10 mouse cellular contexts compared by ENCODE assay signal in genomic region chr13:37353868-37354267, GRCm38 (mm10). TPM values are rescaled to one million over a fixed set of nuclear protein-coding genes. Genes with fewer than 3 reads are reported as not detected.
DNase-seq lines count a peak whose midpoint lies in the region.
"Had no signal": no experiment of that assay in that cellular context is flagged by ENCODE, and none has a peak within 500 bp of the region (broad histone marks: within the 10 kb centered on the region; RNA-seq: fewer than 3 reads in every experiment).

No protein-coding gene starts in this region.

- DNase-seq in heart, postnatal 4 days = peak; percentile 24
- DNase-seq in heart, adult 9 months (ENCODE audit: low spot score in 2 of 2) = no peak
- DNase-seq in spleen, adult 18-20 months = peak; percentile 28 to 41
- no peak for DNase-seq in spleen, adult 12 weeks (ENCODE audit: low spot score)
- peak; percentile 19 for DNase-seq in lung, postnatal 10 days
- DNase-seq in spleen, postnatal 4 days (ENCODE audit: low spot score in 2 of 2) = peak; percentile 24 to 64
- DNase-seq in left cerebral cortex, postnatal 14 days (ENCODE audit: low spot score in 2 of 2) = no peak
- no peak for DNase-seq in embryo, embryonic 11 days
- DNase-seq: cerebellum, adult 18-20 months; thymus, adult 18-20 months had no signal

- intact Hi-C loops in left cerebral cortex, postnatal 14 days (cut with DNase I) = no loop called here

RNA-seq across cellular contexts. Expression of gene Ly86, which starts 8.9 kb away (rescaled TPM):
- total RNA-seq in heart, postnatal 4 days (2021) = 1 to 10 TPM; 1.8 to 2.3 TPM
- 1 to 10 TPM; 8.0 to 9.0 TPM for total RNA-seq in left cerebral cortex, postnatal 14 days (2021)

Comparison
In these comparisons a context has a peak if more than half of its experiments do, and no peak if none do; other contexts are left out.
1. DNase-seq: peak in heart, postnatal 4 days (single experiment), spleen, adult 18-20 months (2 of 2), lung, postnatal 10 days (single experiment) and spleen, postnatal 4 days (2 of 2); none in heart, adult 9 months (0 of 2), spleen, adult 12 weeks (single experiment), left cerebral cortex, postnatal 14 days (0 of 2) and embryo, embryonic 11 days (single experiment).